Comparison of ENCODE assay signal across 1 mouse cellular context in genomic region chr5:124440094-124440701, GRCm38 (mm10).
TF ChIP-seq lines count a peak whose summit lies in the region.

No protein-coding gene starts in this region.

TF ChIP-seq in MEL, 35 proteins besides CTCF, POLR2A, EP300 and RAD21:
- TF ChIP-seq CHD2 (IDR thresholded peaks at IDR 0.05; ENCODE audit: low read length) (no peak), SIN3A (IDR thresholded peaks at IDR 0.05; ENCODE audit: low read length) (peak; percentile 11; the same call in 1 of the 2 replicates), RCOR1 (IDR thresholded peaks at IDR 0.05; ENCODE audit: low read depth, low read length) (no peak), ZNF384 (IDR thresholded peaks at IDR 0.05; ENCODE audit: low read depth, low read length) (no peak), SMC3 (IDR thresholded peaks at IDR 0.05; ENCODE audit: low read depth, low read length) (no peak), HCFC1 (IDR thresholded peaks at IDR 0.05; ENCODE audit: low read depth, low read length) (no peak), ZC3H11A (IDR thresholded peaks at IDR 0.05; ENCODE audit: low read depth, low read length) (no peak), JUND (IDR thresholded peaks at IDR 0.05; ENCODE audit: low read depth, low read length) (no peak), POLR2AphosphoS5 (IDR thresholded peaks at IDR 0.05; ENCODE audit: borderline replicate concordance, low read depth, low read length) (0 out of 2 replicates have a peak, but pooled peaks have one; percentile 24), MAFK (IDR thresholded peaks at IDR 0.05; ENCODE audit: borderline replicate concordance, low read depth, low read length) (no peak), NRF1 (IDR thresholded peaks at IDR 0.05; ENCODE audit: insufficient read depth, low read depth, low read length, poor library complexity, severe bottlenecking) (peak; percentile 53; the same call in 1 of the 2 replicates), GABPA (IDR thresholded peaks at IDR 0.05; ENCODE audit: low read depth, low read length) (no peak), MYB (IDR thresholded peaks at IDR 0.05; ENCODE audit: low read depth, low read length) (no peak), POLR2AphosphoS2 (IDR thresholded peaks at IDR 0.05; ENCODE audit: low read length) (no peak)
TF ChIP-seq in MEL: peak in this region for 3.
